Mouse (Mus musculus) liver, embryonic 14.5 days (tissue): Measurements from ENCODE around the gene Ranbp9. TPM values are rescaled to one million over a fixed set of nuclear protein-coding genes. Genes with fewer than 3 reads are reported as not detected.

Experiments
- ATAC-seq: fragments of 200-750 bp; cut with Nextera tagmentation; 2 replicates; pipeline ENCODE4 v1.8.0; 2017; ENCODE audit warnings: moderate number of reproducible peaks, mild to moderate bottlenecking, moderate library complexity; ENCODE audit not compliant: insufficient read depth
- DNase-seq, 3 experiments: peaks; one replicate each; pipeline ENCODE4 v3.0.0-alpha.2; 2012 to 2013; ENCODE audit warnings: low read depth in 3 of 3, low spot score in 3 of 3
- H3K27ac ChIP-seq: fragments of 300-500 bp; sonication (generic); 2 replicates; pipeline ENCODE4 v1.5.1; 2014; ENCODE audit warnings: moderate library complexity, mild to moderate bottlenecking, control low read depth, inconsistent platforms
- H3K27me3 ChIP-seq: fragments of 300-500 bp; sonication (generic); 2 replicates; pipeline ENCODE4 v1.6.1; 2014; ENCODE audit warnings: mild to moderate bottlenecking, low read length, moderate library complexity; ENCODE audit not compliant: control insufficient read depth, insufficient read depth
- H3K36me3 ChIP-seq: fragments of 300-500 bp; sonication (generic); replicated peaks from 2 replicates; pipeline ENCODE4 v1.6.1; 2014; ENCODE audit warnings: low read depth; ENCODE audit not compliant: control insufficient read depth, insufficient read depth
- H3K4me1 ChIP-seq, 2 experiments: fragments of 200-500 bp in 1 of 2; fragments of 300-500 bp in 1 of 2; sonication (generic) in 1 of 2; replicated peaks; 2 replicates each; pipeline ENCODE4 v1.6.1; 2012 to 2014; ENCODE audit warnings: antibody characterized with exemption in 1 of 2, inconsistent platforms in 1 of 2, low read length in 1 of 2; ENCODE audit not compliant: control insufficient read depth in 2 of 2, insufficient read depth in 2 of 2
- H3K4me2 ChIP-seq: fragments of 300-500 bp; sonication (generic); 2 replicates; pipeline ENCODE4 v1.6.1; 2014; ENCODE audit warnings: low read depth, mild to moderate bottlenecking, control low read depth, moderate library complexity
- H3K4me3 ChIP-seq, 2 experiments: fragments of 200-500 bp in 1 of 2; fragments of 300-500 bp in 1 of 2; sonication (generic) in 1 of 2; 2 replicates each; pipeline ENCODE4 v1.5.1; 2012 to 2014; ENCODE audit warnings: low read depth in 2 of 2, low read length in 2 of 2, mild to moderate bottlenecking in 2 of 2, control low read depth in 1 of 2, inconsistent platforms in 1 of 2, moderate library complexity in 1 of 2; ENCODE audit not compliant: insufficient read depth in 1 of 2
- H3K9ac ChIP-seq: fragments of 300-500 bp; sonication (generic); replicated peaks from 2 replicates; pipeline ENCODE4 v1.6.1; 2014; ENCODE audit warnings: mild to moderate bottlenecking, control low read depth, moderate library complexity
- H3K9me3 ChIP-seq: fragments of 300-500 bp; sonication (generic); 2 replicates; pipeline ENCODE4 v1.6.1; 2016; ENCODE audit warnings: low read length, mixed read lengths; ENCODE audit not compliant: control insufficient read depth
- CTCF ChIP-seq: IDR thresholded peaks from 2 replicates; pipeline ENCODE4 v1.5.1; 2016; ENCODE audit warnings: antibody characterized with exemption, low read depth, control low read depth
- EP300 ChIP-seq: IDR thresholded peaks from 2 replicates; pipeline ENCODE4 v1.6.1; 2016; ENCODE audit warnings: antibody characterized with exemption, low read depth
- WGBS: fragments of 180-500 bp; shearing (Covaris S2); extraction: QIAGEN DNeasy Blood & Tissue Kit; methylation state at CpG from one replicate; pipeline ENCODE4 v1.1.7; 2014; ENCODE audit not compliant: insufficient replicate concordance; 5-methylcytosine and 5-hydroxymethylcytosine counted together
- polyA plus RNA-seq, 2 experiments: library from polyadenylated mRNA; depleted of rRNA in 1 of 2; stranded (reverse) in 1 of 2; unstranded in 1 of 2; fragments of >200 nt; fragmentation: Nextera tagmentation in 1 of 2; extraction: Ambion mirVana in 1 of 2; gene quantifications; 2 replicates each; pipeline versions ENCODE4 v1.2.1 to v1.2.3; 2012 to 2014

Gene Ranbp9
- polyA plus RNA-seq, 2 experiments, result 3.6 to 7.2 TPM

DNA sequence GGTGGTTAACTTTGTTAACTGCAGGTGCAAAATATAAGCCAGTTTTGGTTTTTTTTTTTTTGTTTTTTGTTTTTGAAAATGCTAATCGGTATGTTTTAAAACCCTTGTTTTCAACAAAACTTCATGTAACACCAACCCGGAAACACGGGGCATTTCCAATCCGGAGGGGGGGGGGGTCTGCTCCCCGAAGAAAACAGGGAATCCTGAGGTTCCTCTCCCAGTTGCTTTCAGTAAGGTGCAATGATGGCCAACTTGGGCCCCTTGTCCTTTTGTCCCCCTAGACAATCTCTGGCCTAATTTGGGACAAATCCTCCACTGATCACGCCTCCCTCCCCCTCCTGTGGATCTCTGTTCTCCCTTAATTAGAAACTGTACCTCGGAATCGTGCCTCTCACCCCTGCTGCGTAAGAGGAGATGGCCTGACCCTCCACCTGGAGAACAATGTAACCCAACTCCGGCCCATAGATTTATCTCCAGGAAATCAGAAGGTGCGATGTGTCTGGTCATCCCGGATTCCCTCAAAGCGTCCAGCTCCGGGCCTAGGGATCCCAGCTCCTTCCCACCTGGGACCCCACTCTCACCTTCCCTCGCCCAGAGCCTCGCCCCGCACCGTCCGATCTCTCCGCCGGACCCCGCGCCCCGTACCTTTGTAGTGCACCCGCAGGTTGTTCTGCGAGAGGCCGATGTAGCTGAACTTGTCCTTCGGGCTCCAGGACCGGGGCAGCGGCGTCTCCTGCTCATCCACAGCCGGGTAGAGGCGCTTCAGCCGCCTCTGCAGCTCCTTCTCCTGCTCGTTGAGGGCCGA, 1.1 kb downstream of the Ranbp9 start:
- Histone ChIP-seq H3K27ac (peak overlapping the region; percentile 19), H3K36me3 (no peaks in the 10 kb centered on the region), H3K4me2 (peak overlapping the region; percentile 93), H3K27me3 (no peaks in the 10 kb centered on the region), H3K9ac (peak overlapping the region; percentile 97), H3K4me3 (peak overlapping the region; percentile 73 to 93), H3K4me1 (peaks cover 8 to 20% of the 10 kb centered on the region in 2 experiments), H3K9me3 (no peaks in the 10 kb centered on the region)
- WGBS, result under 1% methylated on average over 36 of the region's 36 CpGs
- DNase-seq (no peak), ATAC-seq (0 out of 2 replicates have a peak, but pooled peaks have one; percentile 2)
- TF ChIP-seq EP300, result no peak
- no peak for TF ChIP-seq CTCF

DNA sequence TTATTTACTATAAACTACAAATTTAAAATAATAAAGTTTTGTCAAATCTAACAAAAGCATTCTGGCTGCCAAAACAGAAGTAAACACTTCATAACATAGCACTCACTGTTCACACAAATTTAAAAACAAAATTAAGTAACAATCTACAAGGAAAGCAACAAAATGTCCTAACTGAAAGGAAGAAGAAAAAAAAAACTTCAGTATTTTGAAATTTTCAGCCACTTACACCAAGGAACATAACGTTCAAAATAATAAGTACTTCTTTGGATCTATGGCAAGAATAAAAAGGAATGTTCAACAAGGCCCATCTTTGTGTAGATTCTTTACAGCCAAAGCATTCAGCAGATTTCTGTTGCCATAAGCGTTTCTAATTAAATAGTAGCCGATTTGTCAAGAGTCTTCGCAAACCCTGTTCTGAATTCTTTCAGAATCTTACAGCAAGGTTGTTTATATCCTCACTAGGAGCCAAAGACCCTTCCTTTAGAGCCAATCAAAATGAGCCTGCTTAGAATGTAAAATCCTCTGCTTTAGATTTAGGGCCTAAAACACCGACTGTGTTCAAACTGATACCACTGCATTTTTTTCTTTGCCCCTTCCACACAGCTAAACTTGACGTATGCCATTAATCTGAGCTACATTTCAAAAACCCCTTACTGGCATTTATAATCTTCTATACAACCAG, 1.9 kb downstream of the Ranbp9 start:
- no peaks in the 10 kb centered on the region for H3K9me3 ChIP-seq
- no peaks in the 10 kb centered on the region for H3K27me3 ChIP-seq
- H3K4me1 ChIP-seq, result peaks cover 8 to 23% of the 10 kb centered on the region in 2 experiments
- ATAC-seq, result no peak
- peak overlapping the region; percentile 93 for H3K4me2 ChIP-seq
- peak overlapping the region; percentile 73 to 93 for H3K4me3 ChIP-seq
- no peak for DNase-seq
- TF ChIP-seq EP300, result no peak
- no peak for TF ChIP-seq CTCF
- H3K27ac ChIP-seq, result no peak overlapping the region
- WGBS, result 17% methylated on average over 6 of the region's 6 CpGs
- no peaks in the 10 kb centered on the region for H3K36me3 ChIP-seq
- H3K9ac ChIP-seq, result peak overlapping the region; percentile 97

DNA sequence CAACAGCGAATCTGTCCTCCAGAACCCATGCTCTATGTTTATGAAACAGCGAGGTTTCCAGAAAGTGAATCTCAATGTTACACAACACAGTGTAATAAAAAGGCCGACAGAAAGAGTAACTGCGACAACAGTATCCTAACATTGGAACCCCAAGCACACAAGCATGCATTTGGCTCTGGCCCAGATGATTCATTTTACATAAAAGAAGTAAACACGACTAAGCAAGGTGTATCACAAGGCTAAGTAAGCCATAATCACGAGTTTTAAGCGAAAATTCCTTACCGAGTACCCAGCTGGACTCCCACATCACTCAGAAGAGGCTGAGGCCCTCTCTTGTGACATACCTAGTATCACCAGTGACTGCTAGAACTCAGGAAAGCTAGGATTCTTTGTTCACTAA, 2.5 kb downstream of the Ranbp9 start:
- Histone ChIP-seq H3K4me1 (peaks cover 8 to 23% of the 10 kb centered on the region in 2 experiments), H3K9ac (peak overlapping the region; percentile 54), H3K36me3 (no peaks in the 10 kb centered on the region), H3K4me3 (peak overlapping the region; percentile 38 to 93), H3K27me3 (no peaks in the 10 kb centered on the region), H3K27ac (no peak overlapping the region), H3K4me2 (peak overlapping the region; percentile 93), H3K9me3 (no peaks in the 10 kb centered on the region)
- 24% methylated on average over 8 of the region's 8 CpGs for WGBS
- TF ChIP-seq CTCF (no peak), EP300 (no peak)
- no peak for DNase-seq
- ATAC-seq, result no peak

DNA sequence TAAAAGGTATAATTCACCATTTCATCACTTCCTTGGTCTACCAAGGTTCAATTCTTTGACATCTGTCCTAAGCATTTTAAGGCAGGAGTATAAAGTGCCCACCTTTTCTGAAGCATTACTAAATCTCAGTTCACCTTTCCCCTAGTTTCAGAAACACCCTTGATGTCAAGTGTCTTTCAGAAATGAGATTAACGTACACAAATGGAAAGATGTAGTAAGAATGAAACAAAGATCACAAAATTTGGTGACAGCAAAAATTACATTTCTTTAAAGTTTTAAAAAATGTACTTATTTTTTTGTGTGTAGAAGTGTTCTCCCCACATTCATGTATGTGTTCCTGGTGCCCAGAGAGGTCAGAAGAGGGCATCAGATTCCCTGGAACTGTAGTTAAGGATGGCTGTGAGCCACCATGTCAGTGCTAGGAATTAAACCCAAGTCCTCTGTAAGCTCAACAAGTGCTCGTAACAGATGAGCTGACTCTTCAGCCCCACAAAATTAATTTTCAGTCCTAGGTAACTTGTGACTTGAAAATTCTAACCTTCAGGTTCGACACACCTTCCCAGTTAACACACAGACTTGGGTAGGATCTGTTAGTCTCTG, 3.9 kb downstream of the Ranbp9 start:
- H3K4me2 ChIP-seq, result no peak overlapping the region
- no peak overlapping the region for H3K27ac ChIP-seq
- no peaks in the 10 kb centered on the region for H3K9me3 ChIP-seq
- no peak for DNase-seq
- no peaks in the 10 kb centered on the region for H3K36me3 ChIP-seq
- TF ChIP-seq CTCF, result no peak
- 68% methylated on average over 3 of the region's 3 CpGs for WGBS
- no peak for ATAC-seq
- H3K27me3 ChIP-seq, result no peaks in the 10 kb centered on the region
- no peak overlapping the region for H3K9ac ChIP-seq
- peaks cover 8 to 23% of the 10 kb centered on the region in 2 experiments for H3K4me1 ChIP-seq
- no peak overlapping the region for H3K4me3 ChIP-seq

DNA sequence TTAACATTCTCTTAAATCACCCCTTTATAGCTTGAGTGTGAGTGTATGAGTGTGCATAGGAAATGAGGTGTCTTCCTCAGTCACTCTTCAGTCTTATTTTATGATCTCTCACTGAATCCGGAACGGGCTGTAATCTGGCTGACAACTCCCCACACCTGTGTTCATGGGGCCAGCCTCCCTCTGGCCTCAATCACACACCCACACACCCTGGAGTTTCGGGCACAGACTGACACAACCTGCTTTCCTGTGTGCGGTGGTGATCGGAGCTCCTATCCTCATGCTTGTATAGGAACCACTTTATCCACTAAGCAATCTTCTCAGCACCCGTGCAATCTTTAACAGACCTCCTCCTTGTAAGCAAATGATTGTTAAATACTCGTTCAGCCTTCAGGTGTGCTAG, 4.9 kb downstream of the Ranbp9 start:
- no peak overlapping the region for H3K27ac ChIP-seq
- no peak for TF ChIP-seq CTCF
- TF ChIP-seq EP300, result no peak
- H3K9me3 ChIP-seq, result no peaks in the 10 kb centered on the region
- peaks cover 8 to 17% of the 10 kb centered on the region in 2 experiments for H3K4me1 ChIP-seq
- H3K27me3 ChIP-seq, result no peaks in the 10 kb centered on the region
- H3K36me3 ChIP-seq, result no peaks in the 10 kb centered on the region
- DNase-seq (no peak), ATAC-seq (no peak)
- H3K4me2 ChIP-seq, result no peak overlapping the region
- H3K4me3 ChIP-seq, result no peak overlapping the region
- WGBS, result 58% methylated on average over 7 of the region's 7 CpGs
- H3K9ac ChIP-seq, result no peak overlapping the region
